Mouse (Mus musculus) adrenal gland, postnatal 25 days (tissue): ENCODE data around the gene Fer1l5. TPM values are rescaled to one million over a fixed set of nuclear protein-coding genes. Genes with fewer than 3 reads are reported as not detected.

Experiments used
- DNase-seq: peaks from one replicate; pipeline ENCODE4 v3.0.0; 2021; ENCODE audit warnings: mixed read lengths
- total RNA-seq: library from RNA; stranded (reverse); gene quantifications from 2 replicates; pipeline ENCODE4 v1.2.3, GENCODE M21; 2021

Fer1l5 gene
- total RNA-seq, 1 experiment from 2014 or later = not detected

DNA sequence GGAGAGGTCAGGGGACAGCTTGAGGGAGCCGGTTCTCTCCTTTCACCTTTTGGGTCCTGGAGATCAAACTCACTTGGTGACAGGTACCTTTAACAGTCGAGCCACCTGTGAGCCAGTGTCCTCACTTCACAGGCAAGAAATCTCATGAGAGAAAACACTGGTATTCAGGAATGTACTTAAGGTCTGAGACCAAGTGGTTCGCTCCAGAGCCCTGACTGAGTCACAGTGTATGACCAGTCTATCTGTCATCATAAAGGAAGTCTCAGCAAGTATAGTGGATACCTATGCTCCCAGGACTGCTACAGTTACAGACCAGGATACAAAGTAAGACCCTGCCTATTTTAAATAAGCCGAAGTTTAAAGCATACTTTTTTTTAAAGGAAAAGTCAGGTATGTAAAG, 60.9 kb downstream of the Fer1l5 start:
- DNase-seq = no peak

DNA sequence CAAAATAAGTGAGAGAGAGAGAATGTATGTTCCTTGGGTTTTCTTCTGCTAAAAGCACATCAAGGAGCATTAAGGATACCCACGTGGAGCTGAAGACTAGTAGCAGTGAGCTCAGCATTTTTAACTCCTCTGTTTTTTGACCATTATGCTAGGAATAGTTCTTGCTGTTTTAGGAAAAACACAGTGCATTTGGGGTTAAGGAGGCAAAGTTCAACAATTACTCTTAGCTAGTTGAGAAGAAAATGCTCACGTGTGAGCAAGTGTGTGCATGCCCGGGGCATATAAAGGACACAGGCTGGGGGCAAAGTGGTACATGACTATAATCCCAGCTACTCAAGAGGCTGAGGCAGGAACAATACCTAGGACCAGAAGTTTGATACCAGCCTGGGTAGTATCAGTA, 61.5 kb downstream of the Fer1l5 start:
- DNase-seq = no peak

DNA sequence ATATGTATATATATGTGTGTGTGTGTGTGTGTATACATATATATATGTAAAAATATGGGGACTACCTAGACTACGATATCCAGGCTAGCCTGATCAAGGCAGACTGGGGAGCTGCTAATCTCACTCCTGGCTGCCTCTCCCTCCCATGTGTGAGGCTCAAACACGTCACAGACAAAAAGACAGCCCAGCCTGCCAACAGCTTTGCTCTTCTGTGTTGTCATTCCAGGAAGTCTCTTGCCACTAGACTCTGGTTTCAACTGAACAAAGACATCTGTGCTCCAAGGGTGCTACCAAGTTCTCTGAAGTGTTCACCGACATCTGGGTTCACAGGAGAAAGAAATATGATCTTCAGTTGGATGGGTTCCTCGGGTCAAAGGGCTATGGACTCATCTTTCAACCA, 63.0 kb downstream of the Fer1l5 start:
- DNase-seq = no peak

DNA sequence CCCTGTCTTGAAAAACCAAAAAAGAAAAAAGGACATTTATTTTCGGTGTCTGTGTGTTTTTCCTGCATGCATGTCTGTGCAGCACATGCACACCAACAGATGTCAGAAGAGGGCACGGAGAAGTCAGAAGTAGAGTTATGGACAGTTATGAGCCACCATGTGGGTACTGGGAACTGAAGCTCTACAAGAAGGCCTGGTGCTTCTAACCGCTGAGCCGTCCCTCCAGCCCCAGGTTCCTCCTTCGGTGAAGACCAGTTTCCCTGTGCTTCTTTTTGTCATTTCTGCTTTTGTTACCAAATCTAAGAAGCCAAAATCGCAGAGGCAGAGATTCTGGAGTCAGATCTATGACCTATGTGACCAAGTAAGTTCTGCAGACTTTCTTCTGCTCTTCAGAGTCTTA, 64.4 kb downstream of the Fer1l5 start:
- DNase-seq = no peak

DNA sequence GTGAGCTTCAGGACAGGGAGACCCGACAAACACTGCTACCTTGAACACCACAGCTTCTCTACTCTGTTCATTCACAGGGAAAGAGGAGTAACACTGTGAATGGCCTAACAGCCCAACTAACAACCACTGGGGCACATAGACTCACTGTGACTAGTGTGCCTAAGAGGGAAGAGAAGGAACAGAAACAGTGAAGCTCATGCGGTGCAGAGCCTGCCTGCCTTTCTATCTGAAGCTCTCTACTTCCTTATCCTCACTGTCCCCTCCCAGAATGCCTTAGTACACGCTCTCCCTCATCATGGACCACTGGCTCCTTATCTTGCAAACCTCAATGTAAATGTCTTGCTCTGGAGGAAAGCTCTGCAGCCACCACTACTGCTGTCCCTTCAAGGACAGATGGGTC, 65.1 kb downstream of the Fer1l5 start:
- no peak for DNase-seq

DNA sequence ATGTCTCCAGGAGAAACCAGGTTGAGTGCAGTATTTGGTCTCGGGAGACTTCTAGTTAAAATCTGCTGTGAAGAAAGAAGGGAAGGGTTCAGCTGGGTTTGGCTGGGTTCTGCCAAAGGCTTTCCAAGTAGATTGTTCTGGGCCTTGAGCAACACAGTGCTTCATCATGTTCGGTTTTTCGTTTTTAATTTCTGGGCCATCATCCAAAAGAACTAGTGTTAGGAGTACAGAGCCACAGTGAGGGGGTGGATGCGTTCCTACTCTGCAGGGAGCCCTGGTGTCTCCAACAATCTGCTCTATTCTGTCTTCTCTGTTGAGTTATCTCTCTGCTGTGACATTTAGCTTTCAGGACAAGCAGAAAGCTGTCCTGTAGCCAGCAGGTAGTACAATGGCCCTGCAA, 69.0 kb downstream of the Fer1l5 start:
- peak; percentile 6 for DNase-seq

DNA sequence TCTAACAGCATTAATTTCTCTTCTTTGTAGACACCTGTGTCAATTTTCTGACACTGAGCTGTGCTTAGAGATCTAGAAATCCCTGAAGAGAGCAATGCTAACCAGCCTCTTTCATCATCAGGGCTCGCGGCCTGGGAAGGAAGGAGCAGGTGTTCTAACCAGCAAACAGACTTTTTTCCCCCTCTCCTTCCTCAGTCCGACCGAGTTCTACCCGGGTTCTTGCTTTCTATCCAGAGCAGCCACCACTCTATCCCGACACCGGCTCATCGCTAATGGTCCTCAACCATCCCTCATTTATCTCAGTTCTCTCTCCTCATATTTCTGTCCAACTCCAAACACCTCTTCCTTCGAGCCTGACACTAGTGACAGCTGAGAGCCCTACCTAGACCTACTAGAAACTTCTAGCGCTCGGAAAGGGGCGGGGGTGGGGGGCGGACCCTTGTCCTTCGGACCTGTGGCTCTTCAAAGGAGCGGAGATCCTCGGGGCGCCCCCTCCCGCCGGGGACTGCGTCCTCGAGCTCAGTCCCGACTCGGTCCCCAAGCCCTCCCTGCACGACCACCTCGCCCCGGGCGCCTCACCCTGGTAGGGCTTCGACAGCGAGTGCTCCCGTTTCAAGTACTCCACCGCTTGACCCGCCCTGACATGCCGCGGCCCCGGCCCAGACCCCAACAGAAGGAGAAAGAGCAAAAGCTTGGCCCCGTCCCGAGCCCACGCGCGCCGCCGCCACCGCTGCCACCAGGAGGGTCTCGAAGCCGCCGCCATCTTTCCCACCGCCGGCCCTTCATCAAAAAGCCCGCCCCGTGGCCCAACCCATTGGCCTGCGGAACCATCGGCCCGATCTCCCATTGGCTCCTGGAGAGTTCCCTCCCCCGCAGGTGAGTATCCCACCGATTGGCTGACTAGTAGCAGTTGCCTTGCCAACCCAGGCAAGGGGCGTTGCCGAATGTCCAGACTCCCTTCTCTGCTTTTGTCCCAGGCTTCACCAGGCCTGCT, 72.7 kb downstream of the Fer1l5 start, which contains the start of gene Lman2l:
Gene Lman2l, minus strand, starts transcription at position 801 of the 994 bp plus-strand sequence.
- peak; percentile 97 for DNase-seq

DNA sequence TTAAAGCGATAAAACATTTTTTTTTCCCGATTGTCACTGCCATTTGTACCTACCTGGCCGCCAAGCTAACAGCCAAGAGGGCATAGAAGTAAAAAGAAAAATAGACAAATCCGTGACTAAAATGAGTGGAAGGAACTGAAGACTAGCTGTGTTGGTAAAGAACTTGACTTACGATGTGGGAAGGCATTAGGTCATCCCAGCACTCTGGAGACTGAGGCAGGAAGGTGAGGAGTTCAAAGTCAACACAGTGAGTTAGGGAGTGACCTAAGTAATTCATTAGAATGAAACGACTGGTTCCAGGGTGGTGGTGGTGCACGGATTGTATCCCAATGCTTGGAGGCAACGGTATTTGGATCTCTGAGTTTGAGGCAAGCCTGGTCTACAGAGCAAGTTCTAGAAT, 73.4 kb downstream of the Fer1l5 start:
- no peak for DNase-seq

DNA sequence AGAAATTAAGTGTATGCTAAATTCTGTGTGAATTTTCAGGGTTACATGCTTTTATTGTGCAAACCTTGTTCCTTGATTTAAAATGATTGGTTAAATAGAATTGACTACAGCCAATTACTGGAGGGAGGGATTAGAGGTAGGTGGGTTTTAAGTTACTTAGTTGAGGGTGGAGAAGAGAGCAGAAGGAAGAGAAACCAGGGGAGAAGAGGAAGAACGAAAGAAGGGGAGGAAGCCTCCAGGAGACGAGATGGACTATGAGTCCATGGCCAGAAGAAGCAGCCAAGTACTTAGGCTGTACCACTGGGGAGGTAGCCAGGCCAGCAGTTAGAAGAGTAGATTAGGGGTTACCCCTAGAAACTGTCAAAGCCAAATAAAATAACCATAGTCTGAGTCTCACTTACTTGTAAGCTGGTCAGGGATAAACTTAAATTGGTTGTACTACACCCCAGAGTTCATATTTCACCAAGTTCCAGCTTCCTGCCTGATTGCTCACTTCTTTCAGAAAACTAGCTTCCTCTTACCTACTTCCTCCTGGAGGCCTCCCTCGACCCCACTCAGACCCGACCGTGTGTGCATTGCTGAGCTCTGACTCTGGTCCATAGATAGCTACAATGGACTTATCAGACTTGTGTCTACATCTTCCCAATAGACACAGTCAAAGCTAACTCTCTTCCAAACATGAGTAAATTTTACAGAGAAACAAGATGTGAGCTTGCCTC, 74.2 kb downstream of the Fer1l5 start:
- DNase-seq = no peak

DNA sequence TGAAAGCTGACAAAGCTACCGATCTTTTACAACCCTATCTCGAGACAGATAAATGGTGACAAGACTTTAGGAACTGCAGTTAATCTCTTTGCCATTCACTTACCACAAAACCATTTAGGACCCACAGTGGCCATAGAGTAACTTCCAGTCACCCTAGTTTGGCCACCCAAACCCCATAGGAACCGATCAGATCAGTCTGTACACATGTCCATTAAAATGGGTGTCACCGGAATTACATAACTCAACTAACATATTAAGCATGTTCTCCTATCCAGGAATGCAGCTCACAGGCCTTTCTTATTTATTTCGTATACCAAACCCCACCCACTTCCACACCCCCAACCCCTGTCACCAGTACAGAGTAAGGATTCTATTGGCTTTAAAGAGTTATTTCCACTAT, 74.8 kb downstream of the Fer1l5 start:
- no peak for DNase-seq

DNA sequence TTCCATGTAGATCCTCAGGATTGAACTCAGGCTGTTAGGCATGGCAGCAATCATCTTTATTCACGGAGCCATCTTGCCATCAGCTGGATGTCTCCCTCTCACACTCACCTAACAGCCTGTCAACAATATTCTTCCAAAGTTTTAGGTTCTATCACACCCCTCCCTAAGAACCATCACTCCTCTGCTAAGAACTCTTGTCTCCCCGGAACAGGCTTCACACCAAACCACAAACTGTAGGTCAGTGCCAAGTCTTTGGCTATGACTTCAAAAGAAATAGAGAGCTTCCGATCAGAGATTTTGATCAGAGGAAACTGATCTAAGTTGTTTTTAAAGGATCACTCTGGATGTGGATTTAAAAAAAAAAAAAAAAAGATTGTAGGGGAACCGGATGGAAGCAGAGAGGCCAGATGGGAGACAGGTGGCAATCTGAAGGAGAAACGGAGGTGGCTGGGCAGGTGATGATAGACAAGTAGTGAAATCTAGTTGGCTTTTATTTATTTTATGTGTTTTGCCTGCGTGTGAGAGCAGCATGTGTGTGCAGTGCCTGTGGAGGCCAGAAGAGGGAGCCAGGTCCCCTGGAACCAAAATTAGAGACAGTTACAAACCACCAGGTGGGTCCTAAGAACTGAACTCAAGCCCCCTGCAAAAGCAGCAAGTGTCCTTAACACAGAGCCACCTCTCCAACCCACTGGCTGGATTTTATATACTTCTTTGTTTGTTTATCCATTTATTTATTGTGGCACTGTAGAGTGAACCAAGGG, 82.1 kb downstream of the Fer1l5 start:
- DNase-seq = no peak

DNA sequence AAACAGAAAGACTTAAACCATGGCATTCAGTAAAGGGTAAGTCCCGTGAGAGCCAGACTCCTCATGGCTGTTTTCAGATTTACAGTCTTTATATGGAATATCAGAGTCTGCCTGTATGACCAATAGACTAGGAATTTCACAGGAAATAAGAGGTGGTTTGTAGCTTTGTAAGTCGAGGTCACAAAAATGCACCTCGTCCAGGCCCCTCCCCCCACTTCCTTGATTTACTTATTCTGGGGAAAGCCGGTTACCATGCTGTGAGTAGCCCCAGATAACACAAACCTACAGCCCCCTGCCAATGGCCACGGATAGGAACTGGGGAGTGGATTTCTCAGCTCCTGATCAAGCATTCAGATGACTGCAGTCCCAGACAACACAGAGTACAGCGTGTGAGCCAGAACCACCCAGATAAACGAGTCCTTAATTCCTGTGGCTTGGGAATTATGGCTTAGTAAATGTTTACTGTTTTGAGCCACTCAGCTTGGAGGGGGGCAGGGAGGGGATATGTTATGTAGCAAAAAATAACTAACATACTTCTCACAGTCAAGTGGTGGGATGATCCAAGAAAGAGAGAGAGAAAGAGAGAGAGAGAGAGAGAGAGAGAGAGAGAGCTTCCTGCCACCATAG, 85.4 kb downstream of the Fer1l5 start:
- DNase-seq = no peak

DNA sequence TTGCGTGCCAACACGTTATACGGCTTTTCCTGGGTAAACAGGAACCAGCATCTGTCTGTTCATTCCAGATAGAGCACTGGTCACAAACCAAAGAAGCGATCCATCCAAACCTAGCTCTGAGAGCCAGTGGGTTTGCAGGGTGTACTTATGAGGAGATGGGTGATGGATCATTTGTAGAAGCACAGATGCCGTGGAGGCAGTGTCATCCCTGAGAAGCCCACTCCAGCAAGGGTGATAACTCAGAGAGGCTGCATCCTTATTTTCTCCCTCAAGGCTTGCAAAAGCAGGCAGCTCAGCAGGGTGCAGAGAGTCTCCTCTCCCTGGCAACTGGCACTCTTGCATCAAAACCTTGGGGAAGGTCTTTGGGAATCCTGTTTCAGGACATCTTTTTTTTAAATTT, 86.1 kb downstream of the Fer1l5 start:
- DNase-seq = no peak

DNA sequence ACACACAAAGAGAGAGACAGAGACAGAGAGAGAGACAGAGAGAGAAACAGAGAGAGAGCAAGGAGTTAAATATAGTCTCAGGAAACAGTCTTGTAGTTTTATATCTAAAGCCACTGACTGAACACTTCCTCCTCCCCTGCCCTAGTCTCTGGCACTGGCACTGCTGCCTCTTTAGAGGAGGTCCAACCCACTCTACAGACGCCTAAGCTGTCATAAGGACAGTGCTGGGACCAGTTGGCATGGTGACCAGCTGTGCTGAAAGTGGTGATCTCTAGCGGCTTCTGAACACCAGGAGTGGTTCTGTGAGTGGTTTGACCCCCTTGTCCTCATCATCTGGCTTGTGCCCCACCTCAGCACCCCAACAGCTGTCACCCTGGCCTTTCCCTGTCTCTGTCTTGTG, 89.7 kb downstream of the Fer1l5 start:
- no peak for DNase-seq

DNA sequence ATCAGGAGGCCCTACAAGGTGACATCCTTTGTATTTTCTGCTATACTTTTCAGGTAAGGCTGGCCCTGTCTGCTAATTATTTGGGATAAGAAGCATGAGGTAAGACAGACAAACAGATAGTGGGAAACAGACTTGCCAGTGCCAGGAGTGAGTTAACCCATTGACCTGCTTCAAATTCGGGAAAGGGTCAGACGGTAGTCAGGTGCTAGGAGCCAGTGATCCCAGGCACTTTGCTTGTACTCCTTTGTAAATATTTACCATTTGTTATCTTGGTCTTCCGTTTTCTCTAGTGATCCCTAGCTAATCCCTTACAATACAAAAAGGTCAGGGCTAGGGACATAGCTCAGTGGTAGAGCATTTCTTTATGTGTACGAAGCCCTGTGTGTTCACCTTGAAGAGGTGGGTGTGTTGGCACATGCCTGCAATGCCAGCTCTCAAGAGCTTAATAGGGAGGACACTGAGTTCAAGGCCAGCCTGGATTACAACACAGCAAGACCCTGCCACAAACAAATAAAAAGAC, 93.6 kb downstream of the Fer1l5 start:
- no peak for DNase-seq

DNA sequence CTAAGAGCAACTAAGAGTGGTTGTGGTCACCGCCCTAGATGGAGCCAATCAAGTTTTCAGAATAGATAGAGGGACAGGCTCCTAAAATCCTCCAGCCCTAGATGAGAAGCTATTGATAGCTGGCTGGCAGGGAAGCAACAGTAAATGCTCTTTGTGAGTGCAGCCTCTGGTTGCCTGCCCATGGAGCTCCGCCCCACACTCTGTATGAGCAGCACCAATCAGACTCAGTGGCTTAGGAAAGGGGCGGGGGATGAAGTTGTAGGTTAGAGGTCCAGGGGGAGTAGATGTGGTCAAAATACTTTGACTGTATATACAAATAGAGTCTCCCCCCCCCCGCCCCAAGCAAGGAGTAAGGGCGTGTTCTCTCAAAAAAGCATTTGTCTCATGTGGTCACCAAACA, 95.4 kb downstream of the Fer1l5 start:
- DNase-seq = no peak

DNA sequence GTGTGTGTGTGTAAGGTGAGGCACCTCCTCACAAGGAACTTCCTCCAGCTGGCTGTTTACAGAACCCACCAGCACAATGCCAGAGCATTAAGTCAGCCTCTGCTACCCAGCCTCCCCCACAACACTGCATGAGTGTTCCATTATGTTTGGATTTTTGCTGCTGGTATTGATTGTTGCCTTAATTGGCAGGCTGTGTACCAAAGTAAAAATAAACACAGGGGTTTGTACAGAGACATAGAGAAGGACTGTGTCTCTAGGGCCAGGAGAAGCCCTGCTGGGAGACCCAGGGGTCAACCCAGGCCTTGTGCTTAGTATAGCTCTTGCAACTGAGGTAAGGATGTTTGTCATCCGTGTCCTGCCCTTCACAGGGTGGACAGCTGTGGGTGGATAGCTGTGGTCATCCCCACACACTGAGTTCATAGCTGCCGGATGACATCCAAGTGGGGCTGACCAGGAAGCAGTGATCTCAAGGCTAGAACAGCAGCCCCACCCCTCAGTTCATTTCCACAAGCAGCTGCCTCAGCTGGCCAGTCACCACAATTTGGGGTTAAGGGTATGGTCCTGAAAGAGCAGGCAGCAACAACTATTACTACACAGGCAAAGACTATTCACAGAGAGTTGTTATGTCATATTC, 97.8 kb downstream of the Fer1l5 start:
- DNase-seq = no peak

DNA sequence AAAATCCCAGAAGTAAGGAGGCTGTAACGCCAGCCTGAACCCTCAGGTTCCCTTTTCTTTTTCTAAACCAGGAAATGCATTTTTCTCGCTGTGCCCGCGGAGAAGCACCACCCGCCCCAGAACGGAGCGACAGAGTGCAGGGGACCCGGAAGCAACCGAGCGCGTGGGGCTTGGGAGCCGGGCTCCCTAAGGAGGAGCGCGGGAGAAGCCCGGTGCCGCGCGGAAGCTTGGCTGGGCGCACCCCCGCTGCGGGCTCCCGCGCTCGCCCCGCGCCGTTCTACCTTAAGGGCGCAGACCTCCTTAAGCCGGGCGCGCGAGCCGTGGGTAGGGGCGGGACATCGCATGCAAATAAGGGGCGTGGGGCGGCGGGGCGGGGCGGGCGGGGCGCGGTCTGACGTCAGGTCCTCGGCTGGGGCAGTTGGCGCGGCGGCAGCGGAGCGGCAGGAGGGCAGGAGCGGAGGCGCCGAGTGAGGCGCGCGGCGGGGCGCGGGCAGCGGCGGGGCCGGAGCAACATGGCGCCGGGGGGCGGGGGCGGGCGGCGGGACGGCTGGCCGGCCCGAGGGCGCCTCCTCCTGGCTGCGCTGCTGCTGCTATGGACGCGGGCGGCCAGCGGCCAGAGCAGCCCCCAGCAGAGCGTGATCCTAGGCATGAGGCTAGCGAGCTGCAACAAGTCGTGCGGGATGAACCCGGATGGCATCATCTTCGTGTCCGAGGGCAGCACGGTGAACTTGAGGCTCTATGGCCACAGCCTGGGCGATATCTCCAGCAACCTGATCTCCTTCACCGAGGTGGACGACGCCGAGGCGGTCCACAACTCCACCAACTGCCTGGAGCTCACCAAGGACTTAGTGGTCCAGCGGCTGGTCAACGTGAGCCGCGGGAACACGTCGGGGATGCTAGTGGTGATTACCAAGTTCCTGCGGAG, 99.4 kb downstream of the Fer1l5 start, which contains the start of gene Cnnm4:
Gene Cnnm4, plus strand, starts transcription at position 440 of the 925 bp plus-strand sequence.
- peak; percentile 92 for DNase-seq
